In genomic region chr8:13688461-13688860, GRCm38 (mm10) we compare ENCODE assay signal across 11 mouse cellular contexts. TPM values are rescaled to one million over a fixed set of nuclear protein-coding genes. Genes with fewer than 3 reads are reported as not detected.
DNase-seq lines count a peak whose midpoint lies in the region; ATAC-seq and TF ChIP-seq lines count a peak whose summit lies in the region.
"Had no signal": no experiment of that assay in that cellular context is flagged by ENCODE, and none has a peak within 500 bp of the region (broad histone marks: within the 10 kb centered on the region; RNA-seq: fewer than 3 reads in every experiment).

No protein-coding gene starts in this region.

- 65% methylated on average over 6 of the region's 6 CpGs for WGBS in forebrain, embryonic 10.5 days
- 59% methylated on average over 6 of the region's 6 CpGs for WGBS in forebrain, embryonic 13.5 days
- 49% methylated on average over 6 of the region's 6 CpGs for WGBS in spleen, adult 2 months
- 33% methylated on average over 6 of the region's 6 CpGs for WGBS in stomach, postnatal 0 days

- H3K36me3 ChIP-seq in forebrain, embryonic 10.5 days (replicated peaks), result no peaks in the 10 kb centered on the region
- H3K36me3 ChIP-seq in forebrain, embryonic 13.5 days (ENCODE audit: poor library complexity, severe bottlenecking), result no peaks in the 10 kb centered on the region
- no peaks in the 10 kb centered on the region for H3K36me3 ChIP-seq in spleen, adult 2 months (ENCODE audit: control insufficient read depth, insufficient read depth, low read length)
- H3K36me3 ChIP-seq in stomach, postnatal 0 days (ENCODE audit: control insufficient read depth, insufficient read depth, low read length), result no peaks in the 10 kb centered on the region
- H3K36me3 ChIP-seq: limb, embryonic 15.5 days had no signal

- peak overlapping the region; percentile 79 for H3K27ac ChIP-seq in forebrain, embryonic 10.5 days
- H3K27ac ChIP-seq in forebrain, embryonic 13.5 days, result no peak overlapping the region
- peak overlapping the region; percentile 64 for H3K27ac ChIP-seq in spleen, adult 2 months (ENCODE audit: insufficient read depth, low read length)
- peak overlapping the region; percentile 35; the same call in 1 of the 2 replicates for H3K27ac ChIP-seq in stomach, postnatal 0 days (replicated peaks)
- H3K27ac ChIP-seq: limb, embryonic 15.5 days had no signal

- ATAC-seq in forebrain, embryonic 13.5 days, result no peak
- ATAC-seq in stomach, postnatal 0 days (ENCODE audit: low FRiP score, low TSS enrichment), result no peak
- ATAC-seq: forebrain, embryonic 16.5 days had no signal

- no peak for TF ChIP-seq CTCF in spleen, adult 2 months (IDR thresholded peaks at IDR 0.05; ENCODE audit: extremely low read depth, insufficient read depth, insufficient read length, insufficient replicate concordance)
- no peak for TF ChIP-seq CTCF in stomach, postnatal 0 days (IDR thresholded peaks at IDR 0.05; ENCODE audit: low read depth)

- no peak overlapping the region for H3K4me3 ChIP-seq in forebrain, embryonic 10.5 days
- H3K4me3 ChIP-seq in forebrain, embryonic 13.5 days, result no peak overlapping the region
- no peak overlapping the region for H3K4me3 ChIP-seq in spleen, adult 2 months (ENCODE audit: extremely low read depth, insufficient read depth, insufficient read length)
- H3K4me3 ChIP-seq in stomach, postnatal 0 days (ENCODE audit: low read depth, low read length), result no peak overlapping the region
- H3K4me3 ChIP-seq: limb, embryonic 15.5 days had no signal

- TF ChIP-seq EP300 in stomach, postnatal 0 days (optimal IDR thresholded peaks at IDR 0.05), result no peak

- intact Hi-C loops in heart, postnatal 36 days (cut with DNase I), result no loop called here

- no peak for TF ChIP-seq POLR2A in spleen, adult 2 months (IDR thresholded peaks at IDR 0.05; ENCODE audit: low read depth, low read length)

- H3K27me3 ChIP-seq in forebrain, embryonic 10.5 days (ENCODE audit: poor library complexity, severe bottlenecking), result no peaks in the 10 kb centered on the region
- no peaks in the 10 kb centered on the region for H3K27me3 ChIP-seq in forebrain, embryonic 13.5 days
- H3K27me3 ChIP-seq in spleen, adult 2 months (ENCODE audit: control insufficient read depth, insufficient read depth, low read length), result no peaks in the 10 kb centered on the region
- no peaks in the 10 kb centered on the region for H3K27me3 ChIP-seq in stomach, postnatal 0 days (ENCODE audit: control insufficient read depth, insufficient read depth, low read length)
- H3K27me3 ChIP-seq: CH12.LX had no signal

- H3K4me2 ChIP-seq in forebrain, embryonic 13.5 days, result no peak overlapping the region
- H3K4me2 ChIP-seq in stomach, postnatal 0 days (replicated peaks; ENCODE audit: low read depth), result no peak overlapping the region
- H3K4me2 ChIP-seq: limb, embryonic 15.5 days had no signal

- H3K9me3 ChIP-seq in forebrain, embryonic 10.5 days, result peaks cover 4% of the 10 kb centered on the region; the same call in 1 of the 2 replicates
- H3K9me3 ChIP-seq in forebrain, embryonic 13.5 days (replicated peaks), result no peaks in the 10 kb centered on the region
- H3K9me3 ChIP-seq in stomach, postnatal 0 days (ENCODE audit: control insufficient read depth, low read length), result no peaks in the 10 kb centered on the region
- H3K9me3 ChIP-seq: limb, embryonic 15.5 days had no signal

- no peak overlapping the region for H3K9ac ChIP-seq in forebrain, embryonic 13.5 days
- no peak overlapping the region for H3K9ac ChIP-seq in stomach, postnatal 0 days (ENCODE audit: low read length)
- H3K9ac ChIP-seq: limb, embryonic 15.5 days had no signal

- DNase-seq in forebrain, embryonic 10.5 days (ENCODE audit: extremely low spot score, low spot score), result no peak
- DNase-seq in spleen, adult 2 months (ENCODE audit: low read depth in 1 of 2, low spot score in 2 of 2), result no peak
- DNase-seq in spleen, postnatal 4 days (ENCODE audit: low spot score in 2 of 2), result no peak
- DNase-seq in heart, postnatal 36 days, result peak; percentile 63 to 65
- DNase-seq in stomach, postnatal 0 days (ENCODE audit: low spot score), result no peak
- DNase-seq in thymus, postnatal 10 days (ENCODE audit: low spot score in 2 of 2), result no peak
- no peak for DNase-seq in spleen, postnatal 10 days (ENCODE audit: low spot score in 2 of 2)

- peaks cover 23% of the 10 kb centered on the region for H3K4me1 ChIP-seq in forebrain, embryonic 10.5 days
- 0 out of 2 replicates have a peak, but pooled peaks cover 2% of the 10 kb centered on the region for H3K4me1 ChIP-seq in forebrain, embryonic 13.5 days
- peaks cover 33% of the 10 kb centered on the region; the same call in 1 of the 2 replicates for H3K4me1 ChIP-seq in spleen, adult 2 months (ENCODE audit: control insufficient read depth, insufficient read depth, insufficient read length)
- H3K4me1 ChIP-seq in stomach, postnatal 0 days (replicated peaks; ENCODE audit: control insufficient read depth, insufficient read depth), result peaks cover 3% of the 10 kb centered on the region

RNA-seq across cellular contexts. Expression of gene Rasa3, which starts 11.1 kb away (rescaled TPM):
- 24.8 and 27.2 TPM in 2 replicates for polyA plus RNA-seq in forebrain, embryonic 10.5 days (2016; fragmentation: Nextera tagmentation; extraction: Ambion mirVana)
- polyA plus RNA-seq in forebrain, embryonic 13.5 days (2015; fragmentation: Nextera tagmentation; extraction: Ambion mirVana), result 18.2 and 19.9 TPM in 2 replicates
- polyA plus RNA-seq in spleen, adult 2 months (2012; rRNA removed), result 98.7 and 123 TPM in 2 replicates
- total RNA-seq in heart, postnatal 36 days (2021), result 10 to 100 TPM; 18.0 to 21.1 TPM
- 12.0 and 12.4 TPM in 2 replicates for polyA plus RNA-seq in stomach, postnatal 0 days (2015; fragmentation: Nextera tagmentation; extraction: Ambion mirVana)

RNA-seq across cellular contexts. Expression of gene Cfap97d2, which starts 17.2 kb away (rescaled TPM):
- polyA plus RNA-seq in forebrain, embryonic 10.5 days (2016; fragmentation: Nextera tagmentation; extraction: Ambion mirVana), result 1.4 and 2.0 TPM in 2 replicates
- polyA plus RNA-seq in forebrain, embryonic 13.5 days (2015; fragmentation: Nextera tagmentation; extraction: Ambion mirVana), result 1.4 and 1.8 TPM in 2 replicates
- 0.11 and 0.12 TPM in 2 replicates for polyA plus RNA-seq in spleen, adult 2 months (2012; rRNA removed)
- total RNA-seq in heart, postnatal 36 days (2021), result not detected
- 0.13 and 0.17 TPM in 2 replicates for polyA plus RNA-seq in stomach, postnatal 0 days (2015; fragmentation: Nextera tagmentation; extraction: Ambion mirVana)
- total RNA-seq: CH12.LX had no signal
- polyA plus RNA-seq: limb, embryonic 15.5 days had no signal

Comparison
In these comparisons a context has a peak if more than half of its experiments do, and no peak if none do; other contexts are left out.
1. DNase-seq: peak in heart, postnatal 36 days (2 of 2); none in forebrain, embryonic 10.5 days (single experiment), spleen, adult 2 months (0 of 2), spleen, postnatal 4 days (0 of 2), stomach, postnatal 0 days (single experiment), thymus, postnatal 10 days (0 of 2) and spleen, postnatal 10 days (0 of 2).